Mouse (Mus musculus) MEL (cell line): ENCODE measurements around the gene Vac14.

Source experiments
- KAT2A ChIP-seq: conservative IDR thresholded peaks from 2 replicates; pipeline ENCODE4 v1.6.1; 2012; ENCODE audit warnings: low read depth, low read length, improper control_type of control experiment, inconsistent platforms
- POLR2A ChIP-seq, 2 experiments: IDR thresholded peaks; 2 replicates each; pipeline ENCODE4 v1.6.1; 2011 to 2012; ENCODE audit warnings: low read length in 2 of 2, mild to moderate bottlenecking in 2 of 2, control low read depth in 1 of 2, improper control_type of control experiment in 1 of 2, low read depth in 1 of 2, moderate library complexity in 1 of 2; ENCODE audit not compliant: control insufficient read depth in 1 of 2, insufficient read depth in 1 of 2, poor library complexity in 1 of 2
- RCOR1 ChIP-seq: IDR thresholded peaks from 2 replicates; pipeline ENCODE4 v1.6.1; 2012; ENCODE audit warnings: low read depth, mild to moderate bottlenecking, inconsistent platforms, low read length, improper control_type of control experiment
- TCF12 ChIP-seq: IDR thresholded peaks from 2 replicates; pipeline ENCODE4 v1.6.1; 2014; ENCODE audit warnings: low read depth, mild to moderate bottlenecking, inconsistent platforms, low read length, improper control_type of control experiment, moderate library complexity

- no peak for TF ChIP-seq KAT2A
- no peak for TF ChIP-seq POLR2A (IDR thresholded peaks at IDR 0.05; ENCODE audit: control insufficient read depth in 1 of 2, insufficient read depth in 1 of 2, low read depth in 1 of 2, low read length in 2 of 2, poor library complexity in 1 of 2)
- TF ChIP-seq RCOR1: no peak
- TF ChIP-seq TCF12: no peak
Observed at GRCm38 (mm10) chr8:110704103-110704502, 85.7 kb downstream of the Vac14 start.
